Mouse (Mus musculus) neural tube, embryonic 11.5 days (tissue): Measurements from ENCODE around the gene Itgav. TPM values are rescaled to one million over a fixed set of nuclear protein-coding genes. Genes with fewer than 3 reads are reported as not detected.

ENCODE experiments used
- ATAC-seq: fragments of 200-750 bp; cut with Nextera tagmentation; 2 replicates; pipeline ENCODE4 v1.8.0; 2017; ENCODE audit warnings: moderate number of reproducible peaks, mild to moderate bottlenecking, moderate TSS enrichment, moderate library complexity; ENCODE audit not compliant: insufficient read depth, low FRiP score, low TSS enrichment
- DNase-seq: peaks from one replicate; pipeline ENCODE4 v3.0.0-alpha.2; 2015; ENCODE audit warnings: low spot score
- H3K27ac ChIP-seq: fragments of 300-500 bp; sonication (generic); 2 replicates; pipeline ENCODE4 v1.5.1; 2014; ENCODE audit warnings: low read depth, mild to moderate bottlenecking, low read length
- H3K27me3 ChIP-seq: fragments of 300-500 bp; sonication (generic); 2 replicates; pipeline ENCODE4 v1.6.1; 2014; ENCODE audit warnings: mild to moderate bottlenecking, low read length, mixed read lengths; ENCODE audit not compliant: control insufficient read depth, insufficient read depth
- H3K36me3 ChIP-seq: fragments of 300-500 bp; sonication (generic); 2 replicates; pipeline ENCODE4 v1.6.1; 2014; ENCODE audit warnings: mild to moderate bottlenecking, low read length, moderate library complexity, mixed read lengths; ENCODE audit not compliant: control insufficient read depth, insufficient read depth
- H3K4me1 ChIP-seq: fragments of 300-500 bp; sonication (generic); 2 replicates; pipeline ENCODE4 v1.6.1; 2014; ENCODE audit warnings: low read length, mixed read lengths; ENCODE audit not compliant: control insufficient read depth, insufficient read depth
- H3K4me2 ChIP-seq: fragments of 300-500 bp; sonication (generic); 2 replicates; pipeline ENCODE4 v1.6.1; 2014; ENCODE audit warnings: low read depth, mild to moderate bottlenecking, moderate library complexity
- H3K4me3 ChIP-seq: fragments of 300-500 bp; sonication (generic); 2 replicates; pipeline ENCODE4 v1.5.1; 2014; ENCODE audit warnings: low read depth, low read length
- H3K9ac ChIP-seq: fragments of 300-500 bp; sonication (generic); 2 replicates; pipeline ENCODE4 v1.6.1; 2014; ENCODE audit warnings: mild to moderate bottlenecking, low read length
- H3K9me3 ChIP-seq: fragments of 300-500 bp; sonication (generic); 2 replicates; pipeline ENCODE4 v1.6.1; 2016; ENCODE audit warnings: low read length; ENCODE audit not compliant: control insufficient read depth
- WGBS: fragments of 180-500 bp; shearing (Covaris S2); extraction: QIAGEN DNeasy Blood & Tissue Kit; methylation state at CpG from one replicate; pipeline ENCODE4 v1.1.7; 2014; 5-methylcytosine and 5-hydroxymethylcytosine counted together
- polyA plus RNA-seq: library from polyadenylated mRNA; unstranded; fragments of >200 nt; fragmentation: Nextera tagmentation; extraction: Ambion mirVana; gene quantifications from 2 replicates; pipeline ENCODE4 v1.2.1, GENCODE M21; 2014

Gene Itgav
- polyA plus RNA-seq, 1 experiment from 2014 or later = 46.7 TPM

DNA sequence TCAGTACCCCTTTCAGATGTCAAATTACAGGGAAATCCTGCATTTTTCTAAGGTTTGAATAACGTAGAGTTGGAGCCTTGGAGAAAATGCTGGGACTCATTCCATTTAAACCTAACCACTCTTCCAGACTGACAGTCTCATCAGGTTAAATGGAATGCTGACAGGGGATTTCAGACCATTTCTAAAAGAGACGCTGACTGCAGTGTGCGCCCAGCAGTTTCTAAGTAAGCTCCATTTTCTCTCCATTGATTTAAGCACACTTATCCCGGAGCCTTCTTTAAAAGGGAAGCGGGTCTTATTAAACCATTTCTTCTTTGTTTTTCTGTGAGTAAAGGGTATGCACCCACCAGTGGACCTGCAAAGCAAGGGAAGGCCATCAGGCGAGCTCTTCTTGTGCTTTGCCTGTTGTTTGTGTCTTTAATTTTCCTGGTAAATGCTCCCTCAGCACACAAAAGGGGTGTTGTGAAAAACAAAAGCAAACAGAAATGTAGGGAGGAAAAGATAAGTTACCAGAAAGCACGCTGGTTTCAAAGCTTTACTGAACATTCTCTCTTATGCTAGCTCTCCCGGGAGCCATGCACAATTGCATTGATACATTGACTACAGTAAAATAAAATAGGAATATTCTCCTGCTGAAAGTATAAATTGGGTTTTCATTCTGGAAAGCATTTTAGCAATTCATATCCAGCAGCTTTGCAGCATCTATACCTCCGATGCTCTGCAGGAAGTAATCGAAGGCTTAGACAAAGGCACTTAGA, 111.3 kb downstream of the Itgav start:
- whole genome bisulfite sequencing = 77% methylated on average over 10 of the region's 10 CpGs
- no peak overlapping the region for H3K4me3 ChIP-seq
- H3K27me3 ChIP-seq = no peaks in the 10 kb centered on the region
- ATAC-seq (no peak), DNase-seq (no peak)
- no peaks in the 10 kb centered on the region for H3K36me3 ChIP-seq
- H3K9ac ChIP-seq = no peak overlapping the region
- H3K9me3 ChIP-seq = no peaks in the 10 kb centered on the region
- peaks cover 5% of the 10 kb centered on the region; the same call in 1 of the 2 replicates for H3K4me1 ChIP-seq
- H3K27ac ChIP-seq = no peak overlapping the region
- H3K4me2 ChIP-seq = no peak overlapping the region

DNA sequence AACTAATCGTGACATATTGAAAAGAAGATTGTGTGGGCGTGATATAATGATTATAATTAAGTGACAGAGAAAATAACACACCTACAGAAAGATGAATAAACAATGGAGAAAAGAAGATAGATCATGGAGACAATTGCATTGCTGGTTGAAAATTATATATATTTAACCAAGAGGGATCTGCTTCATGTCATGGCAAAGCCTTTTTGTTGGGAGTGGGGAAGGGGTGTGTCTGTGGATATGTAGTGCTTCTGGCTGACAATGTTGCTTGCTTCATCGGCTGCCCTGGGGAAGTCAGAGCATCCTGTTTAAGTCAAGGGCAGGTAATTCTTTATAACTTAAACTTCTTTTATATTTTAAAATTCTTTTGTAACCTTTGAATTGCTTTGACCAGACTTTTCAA, 124.3 kb downstream of the Itgav start:
- H3K9me3 ChIP-seq = no peaks in the 10 kb centered on the region
- WGBS = 94% methylated on average over 3 of the region's 3 CpGs
- H3K4me1 ChIP-seq = no peaks in the 10 kb centered on the region
- ATAC-seq (no peak), DNase-seq (no peak)
- H3K9ac ChIP-seq = no peak overlapping the region
- H3K27ac ChIP-seq = no peak overlapping the region
- H3K27me3 ChIP-seq = no peaks in the 10 kb centered on the region
- no peak overlapping the region for H3K4me2 ChIP-seq
- H3K4me3 ChIP-seq = no peak overlapping the region
- H3K36me3 ChIP-seq = no peaks in the 10 kb centered on the region

DNA sequence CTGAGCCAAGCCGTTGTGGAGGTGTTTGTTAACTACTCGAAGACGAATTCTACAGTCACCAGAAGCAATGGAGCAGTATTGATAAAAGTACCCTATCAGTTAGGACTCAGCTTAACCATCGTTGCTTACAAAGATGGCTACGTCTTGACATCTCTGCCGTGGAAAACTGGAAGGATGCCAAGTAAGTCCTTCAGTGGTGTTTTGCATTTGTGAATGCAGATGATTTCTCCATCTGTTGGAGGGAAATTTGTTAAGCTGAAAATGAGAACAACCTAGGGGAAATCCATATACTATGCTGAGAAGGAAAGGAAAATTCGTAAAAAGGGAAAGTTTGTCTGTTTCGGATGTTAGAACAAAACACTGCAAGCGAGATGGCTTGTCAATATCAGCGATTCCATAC, 129.2 kb downstream of the Itgav start:
- H3K9me3 ChIP-seq = no peaks in the 10 kb centered on the region
- no peak overlapping the region for H3K27ac ChIP-seq
- no peaks in the 10 kb centered on the region for H3K4me1 ChIP-seq
- no peak for ATAC-seq
- no peak overlapping the region for H3K9ac ChIP-seq
- H3K4me3 ChIP-seq = no peak overlapping the region
- no peaks in the 10 kb centered on the region for H3K36me3 ChIP-seq
- no peak for DNase-seq
- H3K4me2 ChIP-seq = no peak overlapping the region
- 87% methylated on average over 10 of the region's 10 CpGs for WGBS
- H3K27me3 ChIP-seq = no peaks in the 10 kb centered on the region

GRCm38 (mm10) chr2:83856236-83856635, 132.0 kb downstream of the Itgav start:
- Histone ChIP-seq H3K9ac (no peak overlapping the region), H3K4me2 (no peak overlapping the region), H3K27me3 (no peaks in the 10 kb centered on the region), H3K36me3 (no peaks in the 10 kb centered on the region), H3K27ac (no peak overlapping the region), H3K9me3 (no peaks in the 10 kb centered on the region), H3K4me1 (no peaks in the 10 kb centered on the region), H3K4me3 (no peak overlapping the region)
- DNase-seq = no peak
- 60% methylated on average over 4 of the region's 4 CpGs for WGBS
- no peak for ATAC-seq

Other genes with a start within 250 kb of the Itgav start
- gene Zc3h15, start 80.0 kb upstream of the Itgav start, polyA plus RNA-seq = 161 and 164 TPM in 2 replicates
- 64.0 and 73.0 TPM in 2 replicates for gene Fam171b, start 88.2 kb downstream of the Itgav start, polyA plus RNA-seq
- not detected in 2 replicates for gene Zswim2, start 216.8 kb downstream of the Itgav start, polyA plus RNA-seq
- not detected in 2 replicates for gene Gm13698, start 231.3 kb downstream of the Itgav start, polyA plus RNA-seq
- not detected in 2 replicates for gene Gm13693, start 237.1 kb downstream of the Itgav start, polyA plus RNA-seq
- not detected in 2 replicates for gene Gm13695, start 242.9 kb downstream of the Itgav start, polyA plus RNA-seq
- not detected in 2 replicates for gene Gm13696, start 248.7 kb downstream of the Itgav start, polyA plus RNA-seq